Mouse (Mus musculus) gastrocnemius, adult 2 months (tissue): ENCODE measurements around the gene Npff. TPM values are rescaled to one million over a fixed set of nuclear protein-coding genes. Genes with fewer than 3 reads are reported as not detected.

Source experiments
- DNase-seq: peaks from one replicate; pipeline ENCODE4 v3.0.0; 2022
- H3K27ac ChIP-seq: fragments of 200-600 bp; 2 replicates; pipeline ENCODE4 v1.8.1; 2022; ENCODE audit warnings: mild to moderate bottlenecking
- H3K4me3 ChIP-seq: fragments of 200-600 bp; 2 replicates; pipeline ENCODE4 v1.8.1; 2022; ENCODE audit warnings: mild to moderate bottlenecking, moderate library complexity
- CTCF ChIP-seq: fragments of 200-600 bp; IDR thresholded peaks from 2 replicates; pipeline ENCODE4 v1.8.1; 2022; ENCODE audit warnings: antibody characterized with exemption, mild to moderate bottlenecking, moderate library complexity
- intact Hi-C: fragments of 180-260 bp; cut with DNase I; formaldehyde crosslinking; loops from one replicate; pipeline ENCODE4 v1.15.1; 2025
- total RNA-seq, 2 experiments: library from RNA; stranded (reverse); gene quantifications; 2 replicates each; pipeline ENCODE4 v1.2.3; 2021

Npff gene
- total RNA-seq, 2 experiments from 2014 or later, result 2.6 TPM

DNA sequence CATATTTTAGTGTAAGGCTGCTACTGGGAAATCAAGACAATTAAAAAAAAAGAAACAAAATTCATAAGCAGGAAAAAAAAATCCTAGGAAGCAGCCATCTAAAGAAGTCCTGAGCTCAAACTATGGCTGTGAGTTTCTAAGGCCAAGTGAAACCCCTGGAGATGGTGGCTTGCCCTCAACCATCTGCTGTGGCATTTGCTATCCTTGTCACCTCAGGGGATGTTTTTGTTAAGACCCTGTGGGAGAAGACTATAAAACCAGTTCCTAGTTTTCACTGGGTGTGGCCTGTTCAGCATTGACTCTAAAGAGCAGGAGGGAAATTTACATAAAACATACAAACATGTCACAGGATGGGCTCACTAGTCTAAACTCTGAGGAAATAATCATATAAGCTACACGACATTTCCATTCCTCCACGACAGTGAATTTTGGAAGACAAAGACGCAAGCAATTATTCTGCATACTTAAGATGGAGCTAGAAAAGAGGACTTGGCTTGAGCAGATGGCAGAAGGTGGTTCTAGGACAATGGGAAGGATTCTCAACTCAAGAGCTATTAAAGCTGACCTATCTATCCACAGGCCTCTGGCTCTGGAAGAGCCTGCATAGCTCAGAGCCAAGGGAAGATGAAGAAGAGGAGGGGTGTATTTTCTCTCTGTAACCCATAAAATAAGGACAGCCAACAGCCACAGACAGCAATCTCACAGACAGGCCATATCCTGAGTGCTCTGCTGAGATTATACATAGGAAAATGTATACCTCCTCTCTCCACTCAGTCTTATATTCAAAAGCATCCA lies 7.6 kb upstream of the Npff start:
- TF ChIP-seq CTCF, result no peak
- intact Hi-C loops, result no loop called here
- DNase-seq, result no peak
- Histone ChIP-seq H3K27ac (no peak overlapping the region), H3K4me3 (no peak overlapping the region)

DNA sequence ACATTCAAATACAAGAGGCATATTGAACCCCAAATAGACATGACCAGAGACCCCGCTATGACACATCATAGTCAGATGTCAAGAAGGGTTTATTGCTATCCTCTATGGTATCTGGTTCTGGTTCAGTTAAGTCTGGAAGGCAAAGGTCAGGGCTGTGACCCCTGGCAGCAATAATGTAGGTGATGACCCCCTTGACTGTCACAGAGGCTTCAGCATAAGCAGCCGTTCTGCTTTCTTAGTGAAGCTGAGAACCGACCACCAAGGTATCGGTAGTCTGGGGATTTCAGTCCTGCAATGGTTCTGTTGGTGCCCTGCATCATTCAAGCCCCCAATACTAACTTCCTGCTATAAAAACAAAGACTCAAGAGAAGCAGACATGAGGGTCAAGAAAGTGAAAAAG lies 6.8 kb upstream of the Npff start:
- DNase-seq, result no peak
- no peak for TF ChIP-seq CTCF
- no peak overlapping the region for H3K27ac ChIP-seq
- intact Hi-C loops, result no loop called here
- no peak overlapping the region for H3K4me3 ChIP-seq

DNA sequence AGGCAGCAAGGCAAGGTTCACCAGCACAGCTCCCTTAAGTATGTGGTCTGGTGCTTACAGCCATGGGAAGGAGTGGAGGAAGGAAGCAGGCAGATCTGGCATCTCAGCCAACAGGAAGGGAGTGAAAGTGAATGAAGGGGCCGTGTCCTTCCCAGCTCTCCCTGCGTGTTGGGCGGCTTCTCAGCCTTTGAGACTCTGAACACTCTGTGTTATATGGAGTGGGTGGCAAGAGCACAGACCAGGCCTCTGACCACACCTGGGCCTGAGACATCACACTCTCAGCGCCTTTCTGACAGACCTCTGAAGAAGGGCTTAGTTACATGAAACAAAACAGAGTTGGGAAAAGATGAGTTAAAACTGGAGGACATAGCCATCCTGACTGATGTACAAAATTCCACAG lies 5.8 kb upstream of the Npff start:
- Histone ChIP-seq H3K4me3 (no peak overlapping the region), H3K27ac (no peak overlapping the region)
- no peak for DNase-seq
- no peak for TF ChIP-seq CTCF
- intact Hi-C loops, result no loop called here

DNA sequence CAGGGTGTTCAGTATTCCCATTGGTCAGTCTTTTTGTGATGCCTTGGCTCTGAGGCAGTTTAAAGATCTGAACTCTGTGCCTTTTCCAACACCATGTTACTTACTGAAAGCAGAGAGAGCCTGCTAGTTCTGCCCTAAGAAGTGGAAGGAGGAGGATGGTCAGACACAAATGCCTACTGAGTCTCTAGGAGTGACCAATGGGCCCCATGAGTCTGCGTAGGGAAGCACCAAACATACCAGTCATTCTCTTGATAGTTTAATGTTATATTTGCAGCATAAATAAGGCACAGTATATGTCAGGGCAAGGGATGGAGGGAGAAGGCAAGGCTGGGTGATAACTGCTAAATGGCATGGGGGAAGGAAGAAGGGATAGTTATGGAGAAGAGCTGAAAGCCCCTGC lies 3.7 kb upstream of the Npff start:
- no peak for DNase-seq
- H3K4me3 ChIP-seq, result no peak overlapping the region
- no peak for TF ChIP-seq CTCF
- H3K27ac ChIP-seq, result no peak overlapping the region
- intact Hi-C loops, result no loop called here

DNA sequence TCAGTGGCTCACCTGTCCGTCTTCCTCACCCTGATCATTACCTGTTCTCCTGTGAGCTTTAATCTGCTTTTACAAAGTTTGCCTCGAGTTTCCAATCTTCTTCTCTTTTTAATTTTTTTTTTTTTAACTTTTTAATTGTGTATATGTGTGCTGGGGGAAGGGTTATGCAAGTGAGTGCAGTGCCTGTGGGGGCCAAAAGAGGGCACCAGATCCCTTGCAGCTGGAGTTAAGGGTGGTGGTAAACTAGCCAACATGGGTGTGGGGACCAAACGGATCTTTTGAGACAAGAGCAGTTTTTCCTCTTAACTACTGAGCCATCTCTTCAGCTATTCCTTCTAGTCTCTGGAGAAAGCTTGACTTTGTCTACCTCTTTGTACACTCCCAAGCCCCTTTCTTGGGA lies 3.2 kb upstream of the Npff start:
- TF ChIP-seq CTCF, result peak; percentile 53
- intact Hi-C loops, result no loop called here
- DNase-seq, result no peak
- H3K27ac ChIP-seq, result no peak overlapping the region
- H3K4me3 ChIP-seq, result no peak overlapping the region

DNA sequence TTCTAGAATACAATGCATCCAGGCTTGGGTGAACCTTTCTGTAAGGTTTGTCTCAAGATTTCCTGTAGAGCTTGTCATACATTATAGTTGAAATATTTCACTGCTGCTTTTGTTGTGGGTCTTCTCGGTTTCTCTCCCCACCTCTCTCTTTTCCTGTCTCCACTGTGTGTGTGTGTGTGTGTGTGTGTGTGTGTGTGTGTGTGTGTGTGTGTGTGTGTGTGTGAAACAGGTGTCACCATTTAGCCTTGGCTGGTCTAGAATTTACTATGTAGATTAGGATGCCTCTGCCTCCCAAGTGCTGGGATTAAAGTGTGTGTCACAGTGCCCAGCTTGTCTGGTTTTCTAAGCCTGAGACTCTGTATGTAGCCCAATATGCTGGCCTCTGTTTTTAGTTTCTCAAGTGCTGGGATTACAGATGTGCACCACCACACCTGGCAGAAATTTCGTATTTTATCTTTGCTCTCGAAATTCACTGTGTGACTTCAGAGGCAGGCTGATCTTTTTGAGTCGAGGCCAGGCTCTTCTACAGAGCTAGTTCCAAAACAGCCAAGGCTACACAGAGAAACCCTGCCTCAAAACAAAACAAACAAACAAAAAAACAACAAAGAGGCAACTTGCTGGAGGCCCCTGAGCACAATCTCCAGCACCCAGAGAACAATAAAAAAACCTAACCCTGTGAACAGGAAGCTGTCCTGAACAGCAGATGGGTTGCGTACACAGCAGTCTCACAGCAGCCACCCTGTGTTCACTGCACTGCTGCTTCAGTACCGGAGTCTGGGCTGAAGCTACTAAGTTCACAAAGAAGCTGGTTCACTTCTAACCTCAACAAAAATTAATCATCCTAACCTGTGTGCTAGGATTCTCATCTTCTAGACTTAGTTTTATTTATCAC lies 1.6 kb upstream of the Npff start:
- intact Hi-C loops, result no loop called here
- H3K4me3 ChIP-seq, result no peak overlapping the region
- no peak for TF ChIP-seq CTCF
- no peak overlapping the region for H3K27ac ChIP-seq
- DNase-seq, result no peak

DNA sequence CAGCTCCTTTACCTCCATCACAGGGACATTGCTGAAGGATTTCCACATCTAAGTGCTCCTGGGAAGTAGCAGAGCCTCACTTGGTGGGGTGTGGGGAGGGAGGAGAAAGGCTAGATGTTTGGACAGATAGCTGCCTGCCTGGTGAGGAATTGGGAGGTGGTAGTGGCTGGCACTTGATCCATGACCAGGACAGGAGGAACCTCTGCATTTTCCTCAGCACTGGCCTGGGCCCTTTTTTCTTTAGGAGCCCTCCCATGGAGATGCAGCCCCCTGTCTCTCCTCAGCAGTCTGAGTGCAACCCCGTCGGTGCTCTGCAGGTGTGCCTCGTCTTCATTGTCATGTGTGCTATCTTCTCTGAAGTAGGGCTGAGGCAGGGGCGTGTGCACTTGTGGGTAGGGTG lies 3.3 kb downstream of the Npff start:
- TF ChIP-seq CTCF, result no peak
- DNase-seq, result no peak
- intact Hi-C loops, result no loop called here
- Histone ChIP-seq H3K27ac (no peak overlapping the region), H3K4me3 (no peak overlapping the region)

DNA sequence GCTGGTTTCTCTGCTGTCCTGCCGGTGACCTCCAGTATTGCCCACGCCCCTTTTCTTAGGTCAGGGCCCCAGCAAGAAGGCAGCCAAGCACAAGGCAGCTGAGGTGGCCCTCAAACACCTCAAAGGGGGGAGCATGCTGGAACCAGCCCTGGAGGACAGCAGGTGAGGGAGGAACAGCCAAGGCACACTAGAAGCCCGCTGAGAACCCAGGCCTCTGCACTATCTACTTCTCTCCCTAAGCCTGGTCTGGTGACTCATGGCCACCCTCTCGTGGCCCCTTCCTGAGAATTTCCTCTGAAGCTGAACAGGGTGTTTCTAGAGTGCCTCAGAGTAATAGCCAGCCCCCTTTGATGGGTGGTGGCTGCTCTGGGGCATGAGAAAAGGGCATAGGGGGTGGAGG lies 4.3 kb downstream of the Npff start:
- intact Hi-C loops, result no loop called here
- TF ChIP-seq CTCF, result no peak
- DNase-seq, result no peak

DNA sequence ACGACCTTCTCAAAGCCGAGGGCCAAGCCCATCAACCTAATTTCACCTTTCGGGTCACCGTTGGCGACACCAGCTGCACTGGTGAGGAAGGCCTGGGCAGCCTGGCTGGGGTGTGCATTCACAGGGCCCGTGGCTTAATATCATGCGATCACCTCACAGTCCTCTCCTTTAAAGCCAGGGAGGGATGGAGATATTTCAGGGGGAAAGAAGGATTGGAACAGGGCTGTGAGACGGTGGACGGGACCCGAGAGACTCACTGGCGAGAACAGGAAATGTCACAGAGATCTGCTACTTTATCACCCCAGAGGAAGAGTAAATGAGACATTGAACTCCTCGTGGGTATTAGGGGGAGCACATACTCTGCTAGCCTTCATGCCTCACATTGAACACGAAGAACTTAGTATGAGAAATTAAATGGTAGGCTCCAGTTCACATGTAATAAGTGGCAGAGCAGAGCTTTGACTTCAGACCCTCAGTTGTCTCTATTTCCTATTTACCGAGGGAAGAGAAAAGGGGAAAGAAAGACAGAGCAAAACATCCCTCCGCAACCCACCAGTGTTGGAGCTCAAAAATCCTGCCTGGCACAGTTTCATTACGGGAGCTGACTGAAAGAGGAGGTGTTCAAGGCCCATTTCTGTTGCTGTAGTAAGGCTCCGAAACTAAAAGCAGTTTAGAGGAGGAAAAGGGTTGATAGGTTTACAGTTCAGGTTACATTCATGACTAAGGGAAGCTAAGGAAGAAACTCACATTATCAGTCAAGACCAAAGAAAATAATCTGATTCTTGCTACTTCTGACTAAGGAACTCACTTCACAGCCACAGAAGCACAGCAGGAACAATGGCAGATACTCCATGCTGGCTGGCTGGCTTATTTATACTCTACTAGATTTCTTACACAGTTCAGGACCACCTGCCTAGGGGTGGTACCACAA lies 5.3 kb downstream of the Npff start:
- no peak for DNase-seq
- TF ChIP-seq CTCF, result no peak
- Histone ChIP-seq H3K27ac (peak overlapping the region; percentile 99), H3K4me3 (peak overlapping the region; percentile 84)
- intact Hi-C loops, result loop anchor here (5.0 kb wide), 1 partner anchor 47 kb away; the partner anchor contains the start of gene Pcbp2

More for the DNA sequence above, 4.3 kb downstream of the Npff start:
- Histone ChIP-seq H3K27ac (0 out of 2 replicates have a peak overlapping the region, but pooled peaks have one; percentile 24), H3K4me3 (no peak overlapping the region)

DNA sequence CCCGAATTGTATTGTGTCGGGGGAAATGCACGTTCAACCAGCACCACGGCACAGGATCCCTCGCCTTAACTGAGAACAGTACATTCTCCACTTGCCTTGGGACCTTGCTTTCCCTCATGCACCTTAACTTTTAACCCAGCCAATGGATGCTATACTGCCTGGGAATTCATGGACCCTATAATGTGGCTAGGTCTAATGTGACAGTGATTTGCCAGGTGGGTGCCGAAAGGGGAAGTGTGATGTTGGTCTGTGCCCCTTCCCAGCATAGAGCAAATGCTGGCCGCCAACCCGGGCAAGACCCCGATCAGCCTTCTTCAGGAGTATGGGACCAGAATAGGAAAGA lies 5.9 kb downstream of the Npff start:
- DNase-seq, result no peak
- Histone ChIP-seq H3K4me3 (peak overlapping the region; percentile 84), H3K27ac (peak overlapping the region; percentile 99)
- intact Hi-C loops, result loop anchor here (5.0 kb wide), 1 partner anchor 47 kb away; the partner anchor contains the start of gene Pcbp2
- TF ChIP-seq CTCF, result no peak

DNA sequence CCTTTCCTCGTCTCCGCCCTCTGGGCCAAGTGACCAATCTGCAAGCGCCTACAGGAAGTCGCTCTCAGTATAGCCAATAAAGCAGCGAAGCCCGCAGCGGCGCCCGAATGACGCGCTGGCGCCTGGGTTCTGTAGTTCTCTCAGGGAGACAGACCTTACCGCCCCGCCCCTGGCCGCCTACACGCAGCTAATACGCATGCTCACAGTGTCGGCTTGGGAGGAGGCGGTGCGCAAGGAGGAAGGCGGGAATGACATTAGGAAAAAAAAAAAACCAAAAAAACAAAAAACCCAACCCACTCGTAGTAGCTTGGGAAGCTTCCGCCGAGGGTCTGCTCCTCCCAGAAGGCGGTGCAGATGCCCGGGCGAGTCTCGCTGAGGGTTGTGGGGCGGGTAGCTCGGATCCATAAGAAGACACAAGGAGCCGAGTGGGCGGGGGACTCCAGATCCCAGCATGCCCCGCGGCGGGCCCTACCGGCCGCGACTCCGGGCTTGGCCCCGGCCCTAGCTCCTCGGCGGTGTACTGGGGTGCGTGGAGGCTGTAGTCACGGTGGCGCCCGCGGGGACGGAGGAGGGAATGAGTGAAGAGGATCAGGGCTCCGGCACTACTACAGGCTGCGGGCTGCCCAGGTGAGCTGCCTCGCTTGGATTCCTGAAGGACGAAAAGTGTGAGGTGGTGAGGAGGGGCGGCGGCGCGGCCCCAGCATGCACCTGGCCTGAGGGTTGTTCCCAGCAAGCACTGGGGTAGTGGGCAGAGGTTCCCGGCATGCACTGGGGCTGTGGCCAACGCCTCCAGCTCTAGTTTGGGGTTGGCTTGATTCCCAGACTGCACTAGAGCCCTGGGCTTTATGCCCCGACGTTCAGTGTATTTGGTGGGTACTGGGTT lies 6.5 kb downstream of the Npff start, which contains the start of gene Tarbp2:
Gene Tarbp2, plus strand, starts transcription at position 217 of the 883 bp plus-strand sequence.
- no peak for TF ChIP-seq CTCF
- Histone ChIP-seq H3K4me3 (peak within 1 kb of the TSS; percentile 84), H3K27ac (peak within 1 kb of the TSS; percentile 99)
- intact Hi-C loops, result loop anchor here (5.0 kb wide), 1 partner anchor 46 kb away; the partner anchor contains the start of gene Pcbp2
- peak; percentile 100 for DNase-seq
